Mouse (Mus musculus): Measurements from ENCODE around the gene Slc6a17. TPM values are rescaled to one million over a fixed set of nuclear protein-coding genes. Genes with fewer than 3 reads are reported as not detected.

The Slc6a17 gene
- polyA plus RNA-seq, 1 experiment from 2014 or later, result 3.3 TPM

- Histone ChIP-seq H3K9ac (ENCODE audit: low read length) (no peak overlapping the region), H3K4me1 (replicated peaks; ENCODE audit: control insufficient read depth, insufficient read depth, low read length) (peaks cover 3% of the 10 kb centered on the region; the same call in 1 of the 2 replicates), H3K27ac (ENCODE audit: low read depth) (no peak overlapping the region), H3K27me3 (replicated peaks; ENCODE audit: control insufficient read depth, insufficient read depth, low read length) (peaks cover 27% of the 10 kb centered on the region), H3K36me3 (ENCODE audit: control insufficient read depth, insufficient read depth, low read length) (no peaks in the 10 kb centered on the region), H3K4me2 (ENCODE audit: low read length) (no peak overlapping the region), H3K4me3 (ENCODE audit: low read depth, low read length) (no peak overlapping the region), H3K9me3 (ENCODE audit: control insufficient read depth, low read length) (no peaks in the 10 kb centered on the region)
- WGBS, result 54% methylated on average over 4 of the region's 4 CpGs
- ATAC-seq (replicated peaks; ENCODE audit: low FRiP score, low TSS enrichment, low read depth) (no peak), DNase-seq (ENCODE audit: low spot score) (no peak)
Observed at GRCm38 (mm10) chr3:107533532-107533931, 15.7 kb upstream of the Slc6a17 start.

GRCm38 (mm10) chr3:107530581-107530980, 12.8 kb upstream of the Slc6a17 start:
- 77% methylated on average over 5 of the region's 5 CpGs for WGBS
- no peak for DNase-seq (ENCODE audit: low spot score)
- H3K27me3 ChIP-seq (replicated peaks; ENCODE audit: control insufficient read depth, insufficient read depth, low read length), result peaks cover 12% of the 10 kb centered on the region; the same call in 1 of the 2 replicates

GRCm38 (mm10) chr3:107529182-107529581, 11.4 kb upstream of the Slc6a17 start:
- Histone ChIP-seq H3K36me3 (ENCODE audit: control insufficient read depth, insufficient read depth, low read length) (no peaks in the 10 kb centered on the region), H3K4me3 (ENCODE audit: low read depth, low read length) (no peak overlapping the region), H3K27ac (ENCODE audit: low read depth) (no peak overlapping the region), H3K4me2 (ENCODE audit: low read length) (no peak overlapping the region), H3K9me3 (ENCODE audit: control insufficient read depth, low read length) (no peaks in the 10 kb centered on the region), H3K9ac (ENCODE audit: low read length) (no peak overlapping the region), H3K27me3 (replicated peaks; ENCODE audit: control insufficient read depth, insufficient read depth, low read length) (peaks cover 12% of the 10 kb centered on the region; the same call in 1 of the 2 replicates), H3K4me1 (replicated peaks; ENCODE audit: control insufficient read depth, insufficient read depth, low read length) (no peaks in the 10 kb centered on the region)
- no peak for ATAC-seq (replicated peaks; ENCODE audit: low FRiP score, low TSS enrichment, low read depth)
- no peak for DNase-seq (ENCODE audit: low spot score)
- WGBS, result 69% methylated on average over 5 of the region's 5 CpGs

More at GRCm38 (mm10) chr3:107530581-107530980, 12.8 kb upstream of the Slc6a17 start:
- no peak overlapping the region for H3K4me2 ChIP-seq (ENCODE audit: low read length)
- H3K36me3 ChIP-seq (ENCODE audit: control insufficient read depth, insufficient read depth, low read length), result no peaks in the 10 kb centered on the region
- no peaks in the 10 kb centered on the region for H3K9me3 ChIP-seq (ENCODE audit: control insufficient read depth, low read length)
- no peak for ATAC-seq (replicated peaks; ENCODE audit: low FRiP score, low TSS enrichment, low read depth)
- no peak overlapping the region for H3K4me3 ChIP-seq (ENCODE audit: low read depth, low read length)
- no peak overlapping the region for H3K27ac ChIP-seq (ENCODE audit: low read depth)
- H3K9ac ChIP-seq (ENCODE audit: low read length), result no peak overlapping the region
- H3K4me1 ChIP-seq (replicated peaks; ENCODE audit: control insufficient read depth, insufficient read depth, low read length), result no peaks in the 10 kb centered on the region

GRCm38 (mm10) chr3:107528401-107529118, 10.7 kb upstream of the Slc6a17 start:
- Histone ChIP-seq H3K9me3 (ENCODE audit: control insufficient read depth, low read length) (no peaks in the 10 kb centered on the region), H3K36me3 (ENCODE audit: control insufficient read depth, insufficient read depth, low read length) (no peaks in the 10 kb centered on the region), H3K4me1 (replicated peaks; ENCODE audit: control insufficient read depth, insufficient read depth, low read length) (no peaks in the 10 kb centered on the region), H3K27ac (ENCODE audit: low read depth) (no peak overlapping the region), H3K9ac (ENCODE audit: low read length) (no peak overlapping the region), H3K4me2 (ENCODE audit: low read length) (no peak overlapping the region), H3K27me3 (replicated peaks; ENCODE audit: control insufficient read depth, insufficient read depth, low read length) (peaks cover 7% of the 10 kb centered on the region; the same call in 1 of the 2 replicates), H3K4me3 (ENCODE audit: low read depth, low read length) (no peak overlapping the region)
- DNase-seq (ENCODE audit: low spot score), result no peak
- 34% methylated on average over 9 of the region's 9 CpGs for WGBS
- 0 out of 2 replicates have a peak, but pooled peaks have one; percentile 36 for ATAC-seq (replicated peaks; ENCODE audit: low FRiP score, low TSS enrichment, low read depth)

GRCm38 (mm10) chr3:107524547-107524946, 6.7 kb upstream of the Slc6a17 start:
- no peak overlapping the region for H3K9ac ChIP-seq (ENCODE audit: low read length)
- DNase-seq (ENCODE audit: low spot score) (no peak), ATAC-seq (replicated peaks; ENCODE audit: low FRiP score, low TSS enrichment, low read depth) (no peak)
- no peak overlapping the region for H3K4me2 ChIP-seq (ENCODE audit: low read length)
- H3K27ac ChIP-seq (ENCODE audit: low read depth), result no peak overlapping the region
- no peaks in the 10 kb centered on the region for H3K36me3 ChIP-seq (ENCODE audit: control insufficient read depth, insufficient read depth, low read length)
- H3K9me3 ChIP-seq (ENCODE audit: control insufficient read depth, low read length), result no peaks in the 10 kb centered on the region
- H3K27me3 ChIP-seq (replicated peaks; ENCODE audit: control insufficient read depth, insufficient read depth, low read length), result peaks cover 25% of the 10 kb centered on the region
- H3K4me3 ChIP-seq (ENCODE audit: low read depth, low read length), result no peak overlapping the region
- WGBS, result 69% methylated on average over 6 of the region's 6 CpGs
- H3K4me1 ChIP-seq (replicated peaks; ENCODE audit: control insufficient read depth, insufficient read depth, low read length), result no peaks in the 10 kb centered on the region

- H3K9ac ChIP-seq (ENCODE audit: low read length), result no peak overlapping the region
- H3K27me3 ChIP-seq (replicated peaks; ENCODE audit: control insufficient read depth, insufficient read depth, low read length), result peaks cover 55% of the 10 kb centered on the region
- peaks cover 4% of the 10 kb centered on the region; the same call in 1 of the 2 replicates for H3K4me1 ChIP-seq (replicated peaks; ENCODE audit: control insufficient read depth, insufficient read depth, low read length)
- DNase-seq (ENCODE audit: low spot score) (no peak), ATAC-seq (replicated peaks; ENCODE audit: low FRiP score, low TSS enrichment, low read depth) (no peak)
- WGBS, result 79% methylated on average over 5 of the region's 5 CpGs
- no peak overlapping the region for H3K27ac ChIP-seq (ENCODE audit: low read depth)
- no peaks in the 10 kb centered on the region for H3K9me3 ChIP-seq (ENCODE audit: control insufficient read depth, low read length)
- no peak overlapping the region for H3K4me3 ChIP-seq (ENCODE audit: low read depth, low read length)
- H3K36me3 ChIP-seq (ENCODE audit: control insufficient read depth, insufficient read depth, low read length), result no peaks in the 10 kb centered on the region
- H3K4me2 ChIP-seq (ENCODE audit: low read length), result no peak overlapping the region
Observed at GRCm38 (mm10) chr3:107520931-107521330, 3.1 kb upstream of the Slc6a17 start.

GRCm38 (mm10) chr3:107516776-107517630, 815 bp downstream of the Slc6a17 start:
- DNase-seq (ENCODE audit: low spot score), result no peak
- H3K9ac ChIP-seq (ENCODE audit: low read length), result peak overlapping the region; percentile 45; the same call in 1 of the 2 replicates

GRCm38 (mm10) chr3:107515989-107516388, 1.8 kb downstream of the Slc6a17 start:
- 72% methylated on average over 4 of the region's 4 CpGs for WGBS
- peaks cover 59% of the 10 kb centered on the region for H3K27me3 ChIP-seq (replicated peaks; ENCODE audit: control insufficient read depth, insufficient read depth, low read length)
- DNase-seq (ENCODE audit: low spot score), result no peak
- no peaks in the 10 kb centered on the region for H3K36me3 ChIP-seq (ENCODE audit: control insufficient read depth, insufficient read depth, low read length)
- no peak overlapping the region for H3K27ac ChIP-seq (ENCODE audit: low read depth)
- no peaks in the 10 kb centered on the region for H3K9me3 ChIP-seq (ENCODE audit: control insufficient read depth, low read length)
- no peak overlapping the region for H3K4me2 ChIP-seq (ENCODE audit: low read length)
- peaks cover 4% of the 10 kb centered on the region; the same call in 1 of the 2 replicates for H3K4me1 ChIP-seq (replicated peaks; ENCODE audit: control insufficient read depth, insufficient read depth, low read length)
- H3K4me3 ChIP-seq (ENCODE audit: low read depth, low read length), result no peak overlapping the region
- no peak overlapping the region for H3K9ac ChIP-seq (ENCODE audit: low read length)
- no peak for ATAC-seq (replicated peaks; ENCODE audit: low FRiP score, low TSS enrichment, low read depth)

More at GRCm38 (mm10) chr3:107516776-107517630, 815 bp downstream of the Slc6a17 start:
- ATAC-seq (replicated peaks; ENCODE audit: low FRiP score, low TSS enrichment, low read depth), result peak; percentile 82
- H3K27me3 ChIP-seq (replicated peaks; ENCODE audit: control insufficient read depth, insufficient read depth, low read length), result peaks cover 65% of the 10 kb centered on the region
- no peaks in the 10 kb centered on the region for H3K9me3 ChIP-seq (ENCODE audit: control insufficient read depth, low read length)
- peak overlapping the region; percentile 54 for H3K4me3 ChIP-seq (ENCODE audit: low read depth, low read length)
- no peak overlapping the region for H3K27ac ChIP-seq (ENCODE audit: low read depth)
- WGBS, result 5% methylated on average over 55 of the region's 55 CpGs
- H3K4me2 ChIP-seq (ENCODE audit: low read length), result peak overlapping the region; percentile 98
- H3K36me3 ChIP-seq (ENCODE audit: control insufficient read depth, insufficient read depth, low read length), result no peaks in the 10 kb centered on the region
- peaks cover 4% of the 10 kb centered on the region; the same call in 1 of the 2 replicates for H3K4me1 ChIP-seq (replicated peaks; ENCODE audit: control insufficient read depth, insufficient read depth, low read length)

Measured in intestine, embryonic 14.5 days (tissue).